Mouse (Mus musculus) spleen, adult 2 months (tissue): ENCODE data around the gene Caln1. TPM values are rescaled to one million over a fixed set of nuclear protein-coding genes. Genes with fewer than 3 reads are reported as not detected.

Experiments
- DNase-seq, 2 experiments: peaks; one replicate each; pipeline versions ENCODE4 v3.0.0 to v3.0.0-alpha.2; 2012 to 2021; ENCODE audit warnings: low spot score in 2 of 2, low read depth in 1 of 2
- H3K27ac ChIP-seq: fragments of 200-500 bp; 2 replicates; pipeline ENCODE4 v1.5.1; 2012; ENCODE audit warnings: low read length, inconsistent platforms; ENCODE audit not compliant: insufficient read depth
- H3K27me3 ChIP-seq: fragments of 200-500 bp; 2 replicates; pipeline ENCODE4 v1.6.1; 2012; ENCODE audit warnings: mild to moderate bottlenecking, moderate library complexity, low read length, inconsistent platforms; ENCODE audit not compliant: control insufficient read depth, insufficient read depth
- H3K36me3 ChIP-seq: fragments of 200-500 bp; 2 replicates; pipeline ENCODE4 v1.6.1; 2012; ENCODE audit warnings: mild to moderate bottlenecking, low read length, inconsistent platforms; ENCODE audit not compliant: control insufficient read depth, insufficient read depth
- H3K4me1 ChIP-seq: fragments of 200-500 bp; 2 replicates; pipeline ENCODE4 v1.6.1; 2011; ENCODE audit warnings: inconsistent platforms; ENCODE audit not compliant: control insufficient read depth, insufficient read depth, insufficient read length
- H3K4me3 ChIP-seq: fragments of 200-500 bp; 2 replicates; pipeline ENCODE4 v1.5.1; 2011; ENCODE audit warnings: mild to moderate bottlenecking, inconsistent platforms; ENCODE audit not compliant: insufficient read depth, insufficient read length; ENCODE audit errors: extremely low read depth
- CTCF ChIP-seq: fragments of 200-500 bp; IDR thresholded peaks from 2 replicates; pipeline ENCODE4 v1.5.1; 2011; ENCODE audit warnings: mild to moderate bottlenecking, inconsistent platforms; ENCODE audit not compliant: insufficient read depth, insufficient read length, insufficient replicate concordance; ENCODE audit errors: extremely low read depth
- POLR2A ChIP-seq: fragments of 200-500 bp; IDR thresholded peaks from 2 replicates; pipeline ENCODE4 v1.6.1; 2011; ENCODE audit warnings: low read depth, low read length, inconsistent platforms
- WGBS: fragments of 180-500 bp; shearing (Covaris S2); methylation state at CpG from one replicate; pipeline ENCODE4 v1.1.7; 2018; 5-methylcytosine and 5-hydroxymethylcytosine counted together
- polyA plus RNA-seq: library from polyadenylated mRNA; depleted of rRNA; stranded (reverse); fragments of >200 nt; gene quantifications from 2 replicates; pipeline ENCODE4 v1.2.3, GENCODE M21; 2012

The Caln1 gene
- polyA plus RNA-seq, 1 experiment = not detected

GRCm38 (mm10) chr5:130673092-130673491, 303.8 kb downstream of the Caln1 start:
- Histone ChIP-seq H3K27ac (no peak overlapping the region), H3K27me3 (no peaks in the 10 kb centered on the region), H3K4me3 (no peak overlapping the region), H3K36me3 (no peaks in the 10 kb centered on the region), H3K4me1 (no peaks in the 10 kb centered on the region)
- TF ChIP-seq CTCF = no peak
- no peak for DNase-seq
- 80% methylated on average over 3 of the region's 3 CpGs for WGBS

- Histone ChIP-seq H3K27ac (no peak overlapping the region), H3K36me3 (no peaks in the 10 kb centered on the region), H3K27me3 (no peaks in the 10 kb centered on the region), H3K4me3 (no peak overlapping the region), H3K4me1 (no peaks in the 10 kb centered on the region)
- TF ChIP-seq CTCF = no peak
- TF ChIP-seq POLR2A = no peak
- DNase-seq = no peak
- 85% methylated on average over 2 of the region's 2 CpGs for WGBS
Observed at GRCm38 (mm10) chr5:130677895-130678294, 308.6 kb downstream of the Caln1 start.

GRCm38 (mm10) chr5:130685911-130686658, 316.8 kb downstream of the Caln1 start:
- no peak overlapping the region for H3K27ac ChIP-seq
- H3K36me3 ChIP-seq = no peaks in the 10 kb centered on the region
- 71% methylated on average over 5 of the region's 5 CpGs for WGBS
- no peak for DNase-seq
- no peaks in the 10 kb centered on the region for H3K4me1 ChIP-seq
- no peaks in the 10 kb centered on the region for H3K27me3 ChIP-seq
- H3K4me3 ChIP-seq = no peak overlapping the region
- no peak for TF ChIP-seq CTCF
- TF ChIP-seq POLR2A = no peak

- no peaks in the 10 kb centered on the region for H3K27me3 ChIP-seq
- no peak for TF ChIP-seq POLR2A
- no peak for TF ChIP-seq CTCF
- no peak for DNase-seq
- H3K4me3 ChIP-seq = no peak overlapping the region
- WGBS = 54% methylated on average over 16 of the region's 16 CpGs
- no peaks in the 10 kb centered on the region for H3K4me1 ChIP-seq
- H3K27ac ChIP-seq = no peak overlapping the region
- no peaks in the 10 kb centered on the region for H3K36me3 ChIP-seq
Observed at GRCm38 (mm10) chr5:130688385-130689138, 319.3 kb downstream of the Caln1 start.

GRCm38 (mm10) chr5:130691349-130691748, 322.1 kb downstream of the Caln1 start:
- no peaks in the 10 kb centered on the region for H3K36me3 ChIP-seq
- no peak for DNase-seq
- H3K27ac ChIP-seq = no peak overlapping the region
- TF ChIP-seq POLR2A (no peak), CTCF (no peak)
- H3K4me1 ChIP-seq = no peaks in the 10 kb centered on the region
- WGBS = 91% methylated on average over 3 of the region's 3 CpGs
- no peaks in the 10 kb centered on the region for H3K27me3 ChIP-seq
- H3K4me3 ChIP-seq = no peak overlapping the region

- H3K36me3 ChIP-seq = no peaks in the 10 kb centered on the region
- TF ChIP-seq CTCF (no peak), POLR2A (no peak)
- DNase-seq = no peak
Observed at GRCm38 (mm10) chr5:130699476-130699875, 330.2 kb downstream of the Caln1 start.

GRCm38 (mm10) chr5:130701777-130702176, 332.5 kb downstream of the Caln1 start:
- 83% methylated on average over 6 of the region's 6 CpGs for WGBS
- Histone ChIP-seq H3K4me1 (no peaks in the 10 kb centered on the region), H3K4me3 (no peak overlapping the region), H3K27me3 (no peaks in the 10 kb centered on the region), H3K27ac (no peak overlapping the region), H3K36me3 (no peaks in the 10 kb centered on the region)
- TF ChIP-seq POLR2A = no peak
- DNase-seq = no peak

More at GRCm38 (mm10) chr5:130699476-130699875, 330.2 kb downstream of the Caln1 start:
- H3K4me1 ChIP-seq = no peaks in the 10 kb centered on the region
- H3K27ac ChIP-seq = no peak overlapping the region
- H3K4me3 ChIP-seq = no peak overlapping the region
- 77% methylated on average over 4 of the region's 4 CpGs for WGBS
- H3K27me3 ChIP-seq = no peaks in the 10 kb centered on the region
